Mouse (Mus musculus) heart, embryonic 13.5 days (tissue): ENCODE measurements around the gene Lck. TPM values are rescaled to one million over a fixed set of nuclear protein-coding genes. Genes with fewer than 3 reads are reported as not detected.

Experiments
- ATAC-seq: fragments of 200-750 bp; cut with Nextera tagmentation; 2 replicates; pipeline ENCODE4 v1.8.0; 2017; ENCODE audit warnings: moderate TSS enrichment; ENCODE audit not compliant: insufficient number of reproducible peaks, low FRiP score, low TSS enrichment; ENCODE audit errors: extremely low read depth
- H3K27ac ChIP-seq: fragments of 300-500 bp; sonication (generic); replicated peaks from 2 replicates; pipeline ENCODE4 v1.5.1; 2015; ENCODE audit warnings: moderate library complexity, mild to moderate bottlenecking, inconsistent platforms
- H3K27me3 ChIP-seq: fragments of 300-500 bp; sonication (generic); replicated peaks from 2 replicates; pipeline ENCODE4 v1.6.1; 2015; ENCODE audit warnings: mild to moderate bottlenecking, inconsistent platforms
- H3K36me3 ChIP-seq: fragments of 300-500 bp; sonication (generic); 2 replicates; pipeline ENCODE4 v1.6.1; 2015; ENCODE audit warnings: mild to moderate bottlenecking, inconsistent platforms
- H3K4me1 ChIP-seq: fragments of 300-500 bp; sonication (generic); 2 replicates; pipeline ENCODE4 v1.6.1; 2015; ENCODE audit warnings: inconsistent platforms
- H3K4me2 ChIP-seq: fragments of 300-500 bp; sonication (generic); 2 replicates; pipeline ENCODE4 v1.6.1; 2015; ENCODE audit warnings: inconsistent platforms, mild to moderate bottlenecking, moderate library complexity
- H3K4me3 ChIP-seq: fragments of 300-500 bp; sonication (generic); 2 replicates; pipeline ENCODE4 v1.5.1; 2015; ENCODE audit warnings: moderate library complexity, mild to moderate bottlenecking, inconsistent platforms
- H3K9ac ChIP-seq: fragments of 300-500 bp; sonication (generic); 2 replicates; pipeline ENCODE4 v1.6.1; 2015; ENCODE audit warnings: inconsistent platforms, mild to moderate bottlenecking, moderate library complexity
- H3K9me3 ChIP-seq: fragments of 300-500 bp; sonication (generic); 2 replicates; pipeline ENCODE4 v1.6.1; 2016; ENCODE audit warnings: inconsistent platforms
- WGBS: fragments of 180-500 bp; shearing (Covaris S2); methylation state at CpG from one replicate; pipeline ENCODE4 v1.1.7; 2015; ENCODE audit warnings: mixed read lengths; 5-methylcytosine and 5-hydroxymethylcytosine counted together
- polyA plus RNA-seq: library from polyadenylated mRNA; unstranded; fragments of >200 nt; fragmentation: Nextera tagmentation; extraction: Ambion mirVana; gene quantifications from 2 replicates; pipeline ENCODE4 v1.2.1, GENCODE M21; 2015

Gene Lck
- polyA plus RNA-seq, 1 experiment from 2014 or later, result 7.0 TPM

- H3K9me3 ChIP-seq, result no peaks in the 10 kb centered on the region
- H3K4me3 ChIP-seq, result no peak overlapping the region
- no peaks in the 10 kb centered on the region for H3K36me3 ChIP-seq
- H3K4me1 ChIP-seq, result peaks cover 17% of the 10 kb centered on the region
- 90% methylated on average over 1 of the region's 1 CpGs for WGBS
- H3K4me2 ChIP-seq, result no peak overlapping the region
- no peak overlapping the region for H3K9ac ChIP-seq
- H3K27ac ChIP-seq, result no peak overlapping the region
- no peak for ATAC-seq
- peaks cover 3% of the 10 kb centered on the region; the same call in 1 of the 2 replicates for H3K27me3 ChIP-seq
Observed at GRCm38 (mm10) chr4:129582251-129582650, 8.8 kb upstream of the Lck start.

- Histone ChIP-seq H3K9ac (no peak overlapping the region), H3K27ac (peak overlapping the region; percentile 78; the same call in 1 of the 2 replicates)
- WGBS, result 58% methylated on average over 7 of the region's 7 CpGs
Observed at GRCm38 (mm10) chr4:129580347-129580746, 6.9 kb upstream of the Lck start.

GRCm38 (mm10) chr4:129578466-129578865, 5.0 kb upstream of the Lck start, which contains the start of gene Fam167b:
Gene Fam167b (minus strand): TSS chr4:129578549.
- H3K4me3 ChIP-seq, result peak within 1 kb of the TSS; percentile 22
- no peak within 1 kb of the TSS for H3K9ac ChIP-seq
- peak within 1 kb of the TSS; percentile 49 for H3K4me2 ChIP-seq
- H3K9me3 ChIP-seq, result no peaks in the 10 kb centered on the region
- peaks cover 3% of the 10 kb centered on the region; the same call in 1 of the 2 replicates for H3K27me3 ChIP-seq
- no peaks in the 10 kb centered on the region for H3K36me3 ChIP-seq
- 66% methylated on average over 5 of the region's 5 CpGs for WGBS
- ATAC-seq, result no peak
- peak within 1 kb of the TSS; percentile 78 for H3K27ac ChIP-seq
- peaks cover 15% of the 10 kb centered on the region for H3K4me1 ChIP-seq

More at GRCm38 (mm10) chr4:129580347-129580746, 6.9 kb upstream of the Lck start:
- ATAC-seq, result no peak
- no peaks in the 10 kb centered on the region for H3K9me3 ChIP-seq
- H3K27me3 ChIP-seq, result peaks cover 3% of the 10 kb centered on the region; the same call in 1 of the 2 replicates
- no peak overlapping the region for H3K4me3 ChIP-seq
- no peak overlapping the region for H3K4me2 ChIP-seq
- peaks cover 22% of the 10 kb centered on the region for H3K4me1 ChIP-seq
- no peaks in the 10 kb centered on the region for H3K36me3 ChIP-seq

- Histone ChIP-seq H3K4me3 (peak overlapping the region; percentile 22; the same call in 1 of the 2 replicates), H3K27me3 (peaks cover 3% of the 10 kb centered on the region; the same call in 1 of the 2 replicates), H3K9ac (no peak overlapping the region), H3K27ac (peak overlapping the region; percentile 78), H3K9me3 (no peaks in the 10 kb centered on the region), H3K4me2 (peak overlapping the region; percentile 49), H3K4me1 (peaks cover 15% of the 10 kb centered on the region), H3K36me3 (no peaks in the 10 kb centered on the region)
- 71% methylated on average over 7 of the region's 7 CpGs for whole genome bisulfite sequencing
- ATAC-seq, result no peak
Observed at GRCm38 (mm10) chr4:129577688-129578087, 4.2 kb upstream of the Lck start.

- Histone ChIP-seq H3K27me3 (peaks cover 3% of the 10 kb centered on the region; the same call in 1 of the 2 replicates), H3K4me3 (peak overlapping the region; percentile 29), H3K9me3 (no peaks in the 10 kb centered on the region), H3K4me2 (peak overlapping the region; percentile 49), H3K36me3 (no peaks in the 10 kb centered on the region), H3K27ac (no peak overlapping the region), H3K4me1 (peaks cover 15% of the 10 kb centered on the region), H3K9ac (peak overlapping the region; percentile 65)
- no peak for ATAC-seq
- WGBS, result 26% methylated on average over 21 of the region's 21 CpGs
Observed at GRCm38 (mm10) chr4:129576863-129577491, 3.5 kb upstream of the Lck start.

- H3K36me3 ChIP-seq, result no peaks in the 10 kb centered on the region
- H3K4me1 ChIP-seq, result peaks cover 14% of the 10 kb centered on the region
- WGBS, result 28% methylated on average over 7 of the region's 8 CpGs
- no peak for ATAC-seq
- H3K27me3 ChIP-seq, result peaks cover 3% of the 10 kb centered on the region; the same call in 1 of the 2 replicates
- H3K9ac ChIP-seq, result 0 out of 2 replicates have a peak overlapping the region, but pooled peaks have one; percentile 16
- peak overlapping the region; percentile 33; the same call in 1 of the 2 replicates for H3K4me2 ChIP-seq
- H3K9me3 ChIP-seq, result no peaks in the 10 kb centered on the region
- H3K27ac ChIP-seq, result peak overlapping the region; percentile 67
- H3K4me3 ChIP-seq, result no peak overlapping the region
Observed at GRCm38 (mm10) chr4:129575171-129575844, 1.9 kb upstream of the Lck start.

- no peak overlapping the region for H3K4me2 ChIP-seq
- H3K27me3 ChIP-seq, result no peaks in the 10 kb centered on the region
- no peak overlapping the region for H3K9ac ChIP-seq
- H3K27ac ChIP-seq, result no peak overlapping the region
- no peaks in the 10 kb centered on the region for H3K9me3 ChIP-seq
- no peaks in the 10 kb centered on the region for H3K36me3 ChIP-seq
- no peak for ATAC-seq
- peaks cover 13% of the 10 kb centered on the region for H3K4me1 ChIP-seq
- H3K4me3 ChIP-seq, result no peak overlapping the region
- 83% methylated on average over 4 of the region's 4 CpGs for WGBS
Observed at GRCm38 (mm10) chr4:129573093-129573370, 409 bp downstream of the Lck start.

GRCm38 (mm10) chr4:129572236-129573092, 977 bp downstream of the Lck start:
- WGBS, result 65% methylated on average over 13 of the region's 13 CpGs
- Histone ChIP-seq H3K4me3 (no peak overlapping the region), H3K27me3 (no peaks in the 10 kb centered on the region), H3K9me3 (no peaks in the 10 kb centered on the region), H3K36me3 (no peaks in the 10 kb centered on the region), H3K4me1 (peaks cover 13% of the 10 kb centered on the region), H3K4me2 (no peak overlapping the region), H3K9ac (no peak overlapping the region), H3K27ac (peak overlapping the region; percentile 36)
- ATAC-seq, result no peak

- 66% methylated on average over 8 of the region's 8 CpGs for WGBS
- H3K36me3 ChIP-seq, result no peaks in the 10 kb centered on the region
- no peak overlapping the region for H3K27ac ChIP-seq
- no peak for ATAC-seq
- H3K4me2 ChIP-seq, result no peak overlapping the region
- no peak overlapping the region for H3K9ac ChIP-seq
- no peaks in the 10 kb centered on the region for H3K9me3 ChIP-seq
- H3K4me1 ChIP-seq, result peaks cover 8% of the 10 kb centered on the region
- no peaks in the 10 kb centered on the region for H3K27me3 ChIP-seq
- no peak overlapping the region for H3K4me3 ChIP-seq
Observed at GRCm38 (mm10) chr4:129571551-129572084, 1.8 kb downstream of the Lck start.

- Histone ChIP-seq H3K9ac (no peak overlapping the region), H3K4me2 (no peak overlapping the region), H3K9me3 (no peaks in the 10 kb centered on the region), H3K36me3 (no peaks in the 10 kb centered on the region), H3K4me1 (peaks cover 2% of the 10 kb centered on the region), H3K27ac (no peak overlapping the region), H3K27me3 (no peaks in the 10 kb centered on the region), H3K4me3 (no peak overlapping the region)
- WGBS, result 80% methylated on average over 6 of the region's 6 CpGs
- ATAC-seq, result no peak
Observed at GRCm38 (mm10) chr4:129570028-129570427, 3.4 kb downstream of the Lck start.

- 81% methylated on average over 7 of the region's 7 CpGs for WGBS
- Histone ChIP-seq H3K4me2 (no peak overlapping the region), H3K9me3 (no peaks in the 10 kb centered on the region), H3K27ac (no peak overlapping the region), H3K4me1 (no peaks in the 10 kb centered on the region), H3K27me3 (no peaks in the 10 kb centered on the region), H3K36me3 (no peaks in the 10 kb centered on the region), H3K9ac (no peak overlapping the region), H3K4me3 (no peak overlapping the region)
- ATAC-seq, result no peak
Observed at GRCm38 (mm10) chr4:129568366-129568765, 5.1 kb downstream of the Lck start.
